ENCODE assay signal across 27 mouse cellular contexts in the genomic region with DNA sequence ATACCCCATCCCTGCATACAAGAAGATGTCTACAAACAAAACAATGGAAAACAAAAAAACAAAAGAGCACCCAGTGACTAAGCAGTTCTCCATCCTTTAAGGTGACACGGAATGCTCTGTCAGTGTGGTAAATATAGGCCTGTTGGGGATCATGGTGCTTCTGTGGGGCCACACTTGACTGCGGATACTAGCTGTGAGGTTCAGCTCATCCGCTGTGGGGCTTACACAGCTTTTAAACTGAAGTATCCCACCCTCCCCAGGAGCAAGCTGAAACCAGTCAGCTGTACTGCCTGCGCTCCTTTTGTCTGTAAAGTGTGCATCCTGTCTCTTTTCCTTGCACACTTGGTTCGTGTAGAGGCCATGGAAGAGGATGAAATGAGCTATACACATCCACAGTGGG.
DNase-seq lines count a peak whose midpoint lies in the region; ATAC-seq and TF ChIP-seq lines count a peak whose summit lies in the region.
"Had no signal": no experiment of that assay in that cellular context is flagged by ENCODE, and none has a peak within 500 bp of the region (broad histone marks: within the 10 kb centered on the region; RNA-seq: fewer than 3 reads in every experiment).

No protein-coding gene starts in this region.

- no peak overlapping the region for H3K4me2 ChIP-seq in limb, embryonic 13.5 days (replicated peaks)
- H3K4me2 ChIP-seq: heart, embryonic 13.5 days; hindbrain, embryonic 14.5 days had no signal

- H3K4me1 ChIP-seq in embryonic facial prominence, embryonic 10.5 days = peaks cover 50% of the 10 kb centered on the region
- H3K4me1 ChIP-seq in limb, embryonic 10.5 days = peaks cover 48% of the 10 kb centered on the region
- peaks cover 27% of the 10 kb centered on the region for H3K4me1 ChIP-seq in limb, embryonic 13.5 days
- H3K4me1 ChIP-seq in lung, adult 2 months (ENCODE audit: control insufficient read depth, insufficient read depth, low read length) = no peaks in the 10 kb centered on the region

- no peak for TF ChIP-seq CTCF in lung, adult 2 months (IDR thresholded peaks at IDR 0.05; ENCODE audit: insufficient read depth, low read length)

- no peak overlapping the region for H3K9ac ChIP-seq in limb, embryonic 13.5 days
- H3K9ac ChIP-seq: forebrain, postnatal 0 days; heart, embryonic 13.5 days; hindbrain, embryonic 14.5 days had no signal

- H3K27me3 ChIP-seq in embryonic facial prominence, embryonic 10.5 days (replicated peaks; ENCODE audit: low read depth, poor library complexity, severe bottlenecking) = peaks cover 3% of the 10 kb centered on the region; the same call in 1 of the 2 replicates
- no peaks in the 10 kb centered on the region for H3K27me3 ChIP-seq in limb, embryonic 10.5 days (ENCODE audit: low read depth, poor library complexity, severe bottlenecking)
- H3K27me3 ChIP-seq in limb, embryonic 13.5 days = no peaks in the 10 kb centered on the region
- H3K27me3 ChIP-seq: CH12.LX; heart, embryonic 13.5 days had no signal

- 90% methylated on average over 5 of the region's 5 CpGs for WGBS in embryonic facial prominence, embryonic 10.5 days
- 97% methylated on average over 5 of the region's 5 CpGs for WGBS in limb, embryonic 10.5 days
- WGBS in limb, embryonic 13.5 days = 95% methylated on average over 5 of the region's 5 CpGs
- 87% methylated on average over 5 of the region's 5 CpGs for WGBS in lung, adult 2 months

- H3K36me3 ChIP-seq in embryonic facial prominence, embryonic 10.5 days (replicated peaks) = no peaks in the 10 kb centered on the region
- H3K36me3 ChIP-seq in limb, embryonic 10.5 days = no peaks in the 10 kb centered on the region
- no peaks in the 10 kb centered on the region for H3K36me3 ChIP-seq in limb, embryonic 13.5 days
- H3K36me3 ChIP-seq: heart, embryonic 10.5 days; heart, embryonic 13.5 days had no signal

- DNase-seq in heart, adult 11 months = peak; percentile 55
- no peak for DNase-seq in heart, adult 18-20 months
- no peak for DNase-seq in embryonic facial prominence, embryonic 10.5 days (ENCODE audit: low spot score)
- DNase-seq in limb, embryonic 10.5 days (ENCODE audit: low spot score) = no peak
- no peak for DNase-seq in lung, adult 2 months
- DNase-seq in left cerebral cortex, postnatal 25 days (ENCODE audit: low spot score in 2 of 2) = no peak
- DNase-seq: adrenal gland, adult 2 months; adrenal gland, postnatal 14 days; B cell, adult 2 months; cerebellum, adult 11 months; cerebellum, adult 8-10 months; cerebellum, postnatal 10 days; cerebellum, postnatal 36 days; embryo, embryonic 11 days; forebrain, postnatal 0 days; gastrocnemius, adult 2 months; gastrocnemius, postnatal 14 days; heart, adult 2 months; heart, postnatal 14 days; heart, postnatal 4 days had no signal

- no peak for ATAC-seq in limb, embryonic 13.5 days (ENCODE audit: low FRiP score, low read depth)
- ATAC-seq: forebrain, embryonic 14.5 days; forebrain, postnatal 0 days had no signal

- H3K4me3 ChIP-seq in embryonic facial prominence, embryonic 10.5 days = no peak overlapping the region
- no peak overlapping the region for H3K4me3 ChIP-seq in limb, embryonic 10.5 days
- no peak overlapping the region for H3K4me3 ChIP-seq in limb, embryonic 13.5 days
- H3K4me3 ChIP-seq in lung, adult 2 months (replicated peaks; ENCODE audit: extremely low read depth, low read depth, low read length) = no peak overlapping the region
- H3K4me3 ChIP-seq: erythroblast, embryonic 14.5 days; gastrocnemius, adult 2 months; heart, adult 2 months; heart, embryonic 10.5 days; heart, embryonic 13.5 days had no signal

- TF ChIP-seq POLR2A in lung, adult 2 months (IDR thresholded peaks at IDR 0.05; ENCODE audit: borderline replicate concordance, extremely low read depth, low read depth, low read length) = no peak

- no peaks in the 10 kb centered on the region for H3K9me3 ChIP-seq in embryonic facial prominence, embryonic 10.5 days
- no peaks in the 10 kb centered on the region for H3K9me3 ChIP-seq in limb, embryonic 10.5 days (replicated peaks)
- H3K9me3 ChIP-seq in limb, embryonic 13.5 days = no peaks in the 10 kb centered on the region
- H3K9me3 ChIP-seq: heart, embryonic 10.5 days; heart, embryonic 13.5 days had no signal

- intact Hi-C loops in left cerebral cortex, postnatal 25 days (cut with DNase I) = no loop called here

- peak overlapping the region; percentile 77 for H3K27ac ChIP-seq in embryonic facial prominence, embryonic 10.5 days (replicated peaks)
- peak overlapping the region; percentile 89 for H3K27ac ChIP-seq in limb, embryonic 10.5 days
- peak overlapping the region; percentile 84 for H3K27ac ChIP-seq in limb, embryonic 13.5 days
- H3K27ac ChIP-seq: gastrocnemius, adult 2 months; heart, adult 2 months; heart, embryonic 10.5 days; heart, embryonic 13.5 days; hindbrain, embryonic 14.5 days had no signal
